Mouse (Mus musculus) c-Kit-positive CD71-positive TER-119-negative erythroid progenitor cells, embryonic 14.5 days (primary cell): Measurements from ENCODE around the gene Pnpla7.
A peak's percentile ranks its signal among the peaks of the same experiment; 100 is the strongest.

ENCODE experiments used
- DNase-seq: peaks from one replicate; pipeline ENCODE4 v3.0.0-alpha.2; 2013; ENCODE audit warnings: low read depth

Pnpla7 gene

GRCm38 (mm10) chr2:24995332-24995731, 19.5 kb downstream of the Pnpla7 start:
- DNase-seq: no peak

GRCm38 (mm10) chr2:24996471-24996870, 20.6 kb downstream of the Pnpla7 start:
- no peak for DNase-seq

GRCm38 (mm10) chr2:25000544-25001235, 24.9 kb downstream of the Pnpla7 start:
- DNase-seq: no peak

GRCm38 (mm10) chr2:25003946-25004786, 28.3 kb downstream of the Pnpla7 start:
- DNase-seq: peak; percentile 24

GRCm38 (mm10) chr2:25006767-25007166, 30.9 kb downstream of the Pnpla7 start:
- no peak for DNase-seq

- peak; percentile 20 for DNase-seq
Observed at GRCm38 (mm10) chr2:25008250-25008649, 32.4 kb downstream of the Pnpla7 start.

- no peak for DNase-seq
Observed at GRCm38 (mm10) chr2:25022678-25023077, 46.8 kb downstream of the Pnpla7 start.

- DNase-seq: no peak
Observed at GRCm38 (mm10) chr2:25025109-25025508, 49.3 kb downstream of the Pnpla7 start.

- DNase-seq: no peak
Observed at GRCm38 (mm10) chr2:25034994-25035393, 59.2 kb downstream of the Pnpla7 start.

- DNase-seq: no peak
Observed at GRCm38 (mm10) chr2:25040089-25040488, 64.3 kb downstream of the Pnpla7 start.

GRCm38 (mm10) chr2:25050921-25051320, 75.1 kb downstream of the Pnpla7 start:
- DNase-seq: no peak

- DNase-seq: no peak
Observed at GRCm38 (mm10) chr2:25051450-25051849, 75.6 kb downstream of the Pnpla7 start.

- no peak for DNase-seq
Observed at GRCm38 (mm10) chr2:25053101-25053500, 77.3 kb downstream of the Pnpla7 start.

- DNase-seq: peak; percentile 74
Observed at GRCm38 (mm10) chr2:25054221-25055067, 78.6 kb downstream of the Pnpla7 start, which contains the start of gene Nsmf. TSS of gene Nsmf (plus strand) at chr2:25054355.

GRCm38 (mm10) chr2:25055068-25055405, 79.2 kb downstream of the Pnpla7 start:
- no peak for DNase-seq

GRCm38 (mm10) chr2:25055409-25056155, 79.7 kb downstream of the Pnpla7 start:
- no peak for DNase-seq

GRCm38 (mm10) chr2:25058926-25059325, 83.1 kb downstream of the Pnpla7 start:
- no peak for DNase-seq

- DNase-seq: no peak
Observed at GRCm38 (mm10) chr2:25063523-25063922, 87.7 kb downstream of the Pnpla7 start.

- DNase-seq: no peak
Observed at GRCm38 (mm10) chr2:25064285-25064684, 88.5 kb downstream of the Pnpla7 start.

- no peak for DNase-seq
Observed at GRCm38 (mm10) chr2:25065537-25065936, 89.7 kb downstream of the Pnpla7 start.

- no peak for DNase-seq
Observed at GRCm38 (mm10) chr2:25066552-25066951, 90.7 kb downstream of the Pnpla7 start.

GRCm38 (mm10) chr2:25069537-25069936, 93.7 kb downstream of the Pnpla7 start:
- DNase-seq: no peak
